Mouse (Mus musculus): Measurements from ENCODE around the gene Adamts14. TPM values are rescaled to one million over a fixed set of nuclear protein-coding genes. Genes with fewer than 3 reads are reported as not detected.

Adamts14 gene
- total RNA-seq, 4 experiments from 2014 or later = 0.69 to 1.3 (median 0.96) TPM

Other genes starting within 250 kb of the Adamts14 start
- gene Pcbd1, start 184.1 kb downstream of the Adamts14 start, total RNA-seq (2022) = 1 to 10 TPM in 2 of 4 experiments, under 1 TPM in 2; 0.37 to 1.8 (median 0.92) TPM
- 10 to 100 TPM; 13.9 to 17.0 (median 15.4) TPM for gene Sgpl1, start 125.7 kb downstream of the Adamts14 start, total RNA-seq (2022)
- not detected for gene Tbata, start 101.5 kb downstream of the Adamts14 start, total RNA-seq (2022)
- gene Prf1, start 24.4 kb upstream of the Adamts14 start, total RNA-seq (2022) = under 1 TPM in 2 of 4 experiments, not detected in 2; 0.16 to 0.23 TPM
- gene Pald1, start 110.1 kb upstream of the Adamts14 start, total RNA-seq (2022) = 10 to 100 TPM; 11.3 to 21.8 (median 12.9) TPM
- under 1 TPM in 1 of 4 experiments, not detected in 3; 0.11 TPM for gene Nodal, start 144.5 kb upstream of the Adamts14 start, total RNA-seq (2022)
- 10 to 100 TPM; 59.5 to 77.7 (median 70.8) TPM for gene Eif4ebp2, start 179.2 kb upstream of the Adamts14 start, total RNA-seq (2022)
- 10 to 100 TPM; 32.7 to 43.3 (median 40.3) TPM for gene Lrrc20, start 202.4 kb upstream of the Adamts14 start, total RNA-seq (2022)

All from heart, adult 8-10 months (tissue).